Mouse (Mus musculus) heart, embryonic 13.5 days (tissue): ENCODE data around the gene Tipin. TPM values are rescaled to one million over a fixed set of nuclear protein-coding genes. Genes with fewer than 3 reads are reported as not detected.
"Not testable (repeated sequence)": the region's sequence is repeated elsewhere in the genome, so short reads cannot be mapped to it uniquely, and the experiment has no call there.

ENCODE experiments used
- ATAC-seq: fragments of 200-750 bp; cut with Nextera tagmentation; 2 replicates; pipeline ENCODE4 v1.8.0; 2017; ENCODE audit warnings: moderate TSS enrichment; ENCODE audit not compliant: insufficient number of reproducible peaks, low FRiP score, low TSS enrichment; ENCODE audit errors: extremely low read depth
- H3K27ac ChIP-seq: fragments of 300-500 bp; sonication (generic); replicated peaks from 2 replicates; pipeline ENCODE4 v1.5.1; 2015; ENCODE audit warnings: moderate library complexity, mild to moderate bottlenecking, inconsistent platforms
- H3K27me3 ChIP-seq: fragments of 300-500 bp; sonication (generic); replicated peaks from 2 replicates; pipeline ENCODE4 v1.6.1; 2015; ENCODE audit warnings: mild to moderate bottlenecking, inconsistent platforms
- H3K36me3 ChIP-seq: fragments of 300-500 bp; sonication (generic); 2 replicates; pipeline ENCODE4 v1.6.1; 2015; ENCODE audit warnings: mild to moderate bottlenecking, inconsistent platforms
- H3K4me1 ChIP-seq: fragments of 300-500 bp; sonication (generic); 2 replicates; pipeline ENCODE4 v1.6.1; 2015; ENCODE audit warnings: inconsistent platforms
- H3K4me2 ChIP-seq: fragments of 300-500 bp; sonication (generic); 2 replicates; pipeline ENCODE4 v1.6.1; 2015; ENCODE audit warnings: inconsistent platforms, mild to moderate bottlenecking, moderate library complexity
- H3K4me3 ChIP-seq: fragments of 300-500 bp; sonication (generic); 2 replicates; pipeline ENCODE4 v1.5.1; 2015; ENCODE audit warnings: moderate library complexity, mild to moderate bottlenecking, inconsistent platforms
- H3K9ac ChIP-seq: fragments of 300-500 bp; sonication (generic); 2 replicates; pipeline ENCODE4 v1.6.1; 2015; ENCODE audit warnings: inconsistent platforms, mild to moderate bottlenecking, moderate library complexity
- H3K9me3 ChIP-seq: fragments of 300-500 bp; sonication (generic); 2 replicates; pipeline ENCODE4 v1.6.1; 2016; ENCODE audit warnings: inconsistent platforms
- WGBS: fragments of 180-500 bp; shearing (Covaris S2); methylation state at CpG from one replicate; pipeline ENCODE4 v1.1.7; 2015; ENCODE audit warnings: mixed read lengths; 5-methylcytosine and 5-hydroxymethylcytosine counted together
- polyA plus RNA-seq: library from polyadenylated mRNA; unstranded; fragments of >200 nt; fragmentation: Nextera tagmentation; extraction: Ambion mirVana; gene quantifications from 2 replicates; pipeline ENCODE4 v1.2.1, GENCODE M21; 2015

Gene Tipin
- polyA plus RNA-seq, 1 experiment from 2014 or later, result 129 TPM

GRCm38 (mm10) chr9:64271249-64271648, 10.1 kb upstream of the Tipin start:
- no peak for ATAC-seq
- Histone ChIP-seq H3K27me3 (no peaks in the 10 kb centered on the region), H3K9ac (no peak overlapping the region), H3K36me3 (no peaks in the 10 kb centered on the region), H3K4me1 (no peaks in the 10 kb centered on the region), H3K4me2 (no peak overlapping the region), H3K27ac (no peak overlapping the region), H3K9me3 (no peaks in the 10 kb centered on the region), H3K4me3 (no peak overlapping the region)
- 58% methylated on average over 3 of the region's 3 CpGs for WGBS

DNA sequence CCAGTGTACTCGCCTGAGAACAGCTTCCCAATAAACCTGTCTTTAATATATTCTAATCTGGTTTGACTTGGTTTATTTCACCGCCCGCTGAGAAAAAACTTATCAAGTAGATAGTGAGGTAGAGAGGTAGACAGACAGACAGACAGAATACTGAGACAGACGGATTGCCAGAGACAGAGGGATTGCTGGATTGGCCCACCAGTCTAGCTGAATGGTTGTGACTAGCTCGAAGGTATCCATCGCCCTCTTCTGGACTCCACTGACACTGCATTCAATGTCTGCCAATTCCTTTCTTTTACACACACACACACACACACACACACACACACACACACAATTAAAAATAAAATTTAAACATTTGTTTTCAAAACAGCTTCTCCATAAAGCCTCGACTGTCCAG, 8.8 kb upstream of the Tipin start:
- H3K4me2 ChIP-seq, result no peak overlapping the region
- H3K4me1 ChIP-seq, result no peaks in the 10 kb centered on the region
- H3K9me3 ChIP-seq, result no peaks in the 10 kb centered on the region
- WGBS, result 30% methylated on average over 7 of the region's 7 CpGs
- H3K4me3 ChIP-seq, result no peak overlapping the region
- no peak overlapping the region for H3K27ac ChIP-seq
- no peak overlapping the region for H3K9ac ChIP-seq
- no peaks in the 10 kb centered on the region for H3K27me3 ChIP-seq
- H3K36me3 ChIP-seq, result no peaks in the 10 kb centered on the region
- no peak for ATAC-seq

DNA sequence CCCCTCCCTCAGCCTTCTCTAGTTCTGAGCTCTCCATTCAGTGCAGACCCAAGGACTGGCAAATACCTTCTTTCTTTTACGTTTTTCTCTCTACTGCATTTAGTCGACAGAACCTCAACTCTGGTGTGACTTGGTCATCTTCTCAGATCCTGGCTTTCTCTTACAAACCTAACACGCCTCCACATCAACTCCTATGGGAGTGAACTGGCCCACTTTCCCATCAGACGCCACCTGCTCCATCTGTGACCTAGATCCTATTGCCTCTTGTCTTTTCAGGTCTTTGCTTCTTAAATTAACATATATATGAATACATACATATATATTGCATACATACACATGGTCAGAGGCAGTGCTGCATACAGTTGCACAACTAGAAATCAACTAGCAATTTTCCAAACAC, 7.6 kb upstream of the Tipin start:
- Histone ChIP-seq H3K9ac (no peak overlapping the region), H3K4me3 (no peak overlapping the region), H3K4me1 (no peaks in the 10 kb centered on the region), H3K4me2 (no peak overlapping the region), H3K27ac (no peak overlapping the region), H3K9me3 (no peaks in the 10 kb centered on the region), H3K27me3 (no peaks in the 10 kb centered on the region), H3K36me3 (no peaks in the 10 kb centered on the region)
- ATAC-seq, result no peak
- 70% methylated on average over 4 of the region's 4 CpGs for WGBS

DNA sequence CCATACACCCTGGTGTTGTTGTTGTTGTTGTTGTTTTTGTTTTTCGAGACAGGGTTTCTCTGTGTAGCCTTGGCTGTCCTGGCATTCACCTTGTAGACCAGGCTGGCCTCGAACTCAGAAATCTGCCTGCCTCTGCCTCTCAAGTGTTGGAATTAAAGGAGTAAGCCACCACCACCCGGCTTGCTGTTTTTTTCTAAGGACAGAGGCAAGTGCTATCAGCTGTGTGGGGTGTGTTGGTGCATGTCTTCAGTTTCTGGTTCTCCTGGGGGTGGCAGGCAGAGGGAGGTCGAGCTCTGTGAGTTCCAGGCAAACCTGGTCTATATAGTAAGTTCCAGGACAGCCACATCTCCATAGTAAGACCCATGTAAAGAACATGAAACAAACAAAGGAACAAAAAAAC, 7.1 kb upstream of the Tipin start:
- no peak for ATAC-seq
- no peaks in the 10 kb centered on the region for H3K27me3 ChIP-seq
- H3K4me3 ChIP-seq, result no peak overlapping the region
- no peaks in the 10 kb centered on the region for H3K4me1 ChIP-seq
- H3K9ac ChIP-seq, result no peak overlapping the region
- no peaks in the 10 kb centered on the region for H3K36me3 ChIP-seq
- H3K9me3 ChIP-seq, result no peaks in the 10 kb centered on the region
- no peak overlapping the region for H3K4me2 ChIP-seq
- H3K27ac ChIP-seq, result no peak overlapping the region
- 67% methylated on average over 4 of the region's 4 CpGs for WGBS

DNA sequence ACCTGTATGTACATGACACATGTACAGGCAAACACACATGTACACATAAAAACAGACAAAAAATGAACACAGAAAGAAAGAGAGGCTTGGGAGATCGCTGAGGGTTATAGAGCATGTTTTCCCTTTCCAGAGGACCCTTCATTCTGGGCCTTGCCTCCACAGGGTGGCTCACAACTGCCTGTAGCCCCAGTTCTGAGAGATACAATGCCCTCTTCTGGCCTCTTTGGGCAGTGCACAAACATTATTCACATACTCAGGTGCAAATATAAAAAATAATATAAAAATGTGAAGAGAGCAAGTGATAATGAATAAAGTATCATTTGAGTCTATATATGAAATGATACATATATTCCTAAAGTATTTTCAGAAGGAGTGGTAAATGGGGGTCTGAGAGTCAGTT, 6.5 kb upstream of the Tipin start:
- Histone ChIP-seq H3K9me3 (no peaks in the 10 kb centered on the region), H3K4me1 (no peaks in the 10 kb centered on the region), H3K27me3 (no peaks in the 10 kb centered on the region), H3K36me3 (no peaks in the 10 kb centered on the region), H3K4me2 (no peak overlapping the region), H3K4me3 (no peak overlapping the region), H3K9ac (no peak overlapping the region), H3K27ac (no peak overlapping the region)
- no peak for ATAC-seq
- 66% methylated on average over 1 of the region's 1 CpGs for WGBS

DNA sequence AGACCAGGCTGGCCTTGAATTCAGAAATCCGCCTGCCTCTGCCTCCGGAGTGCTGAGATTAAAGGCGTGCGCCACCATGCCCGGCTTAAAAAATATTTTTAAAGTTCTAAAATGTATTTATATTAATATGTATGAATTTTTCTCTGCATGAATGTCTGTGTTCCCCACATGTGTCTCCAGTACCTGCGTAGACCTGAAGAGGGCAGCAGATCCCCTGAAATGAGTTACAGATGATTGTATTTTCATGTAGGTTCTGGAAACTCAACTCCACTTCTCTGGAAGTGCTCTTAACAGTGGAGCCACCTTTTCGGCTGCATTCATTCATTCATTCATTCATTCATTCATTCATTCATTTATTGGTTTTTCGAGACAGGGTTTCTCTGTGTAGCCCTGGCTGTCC, 3.7 kb upstream of the Tipin start:
- no peak overlapping the region for H3K4me3 ChIP-seq
- no peaks in the 10 kb centered on the region for H3K36me3 ChIP-seq
- no peaks in the 10 kb centered on the region for H3K9me3 ChIP-seq
- no peak overlapping the region for H3K27ac ChIP-seq
- no peak overlapping the region for H3K9ac ChIP-seq
- peaks cover 9% of the 10 kb centered on the region for H3K4me1 ChIP-seq
- no peak overlapping the region for H3K4me2 ChIP-seq
- 58% methylated on average over 8 of the region's 8 CpGs for WGBS
- no peak for ATAC-seq
- H3K27me3 ChIP-seq, result no peaks in the 10 kb centered on the region

DNA sequence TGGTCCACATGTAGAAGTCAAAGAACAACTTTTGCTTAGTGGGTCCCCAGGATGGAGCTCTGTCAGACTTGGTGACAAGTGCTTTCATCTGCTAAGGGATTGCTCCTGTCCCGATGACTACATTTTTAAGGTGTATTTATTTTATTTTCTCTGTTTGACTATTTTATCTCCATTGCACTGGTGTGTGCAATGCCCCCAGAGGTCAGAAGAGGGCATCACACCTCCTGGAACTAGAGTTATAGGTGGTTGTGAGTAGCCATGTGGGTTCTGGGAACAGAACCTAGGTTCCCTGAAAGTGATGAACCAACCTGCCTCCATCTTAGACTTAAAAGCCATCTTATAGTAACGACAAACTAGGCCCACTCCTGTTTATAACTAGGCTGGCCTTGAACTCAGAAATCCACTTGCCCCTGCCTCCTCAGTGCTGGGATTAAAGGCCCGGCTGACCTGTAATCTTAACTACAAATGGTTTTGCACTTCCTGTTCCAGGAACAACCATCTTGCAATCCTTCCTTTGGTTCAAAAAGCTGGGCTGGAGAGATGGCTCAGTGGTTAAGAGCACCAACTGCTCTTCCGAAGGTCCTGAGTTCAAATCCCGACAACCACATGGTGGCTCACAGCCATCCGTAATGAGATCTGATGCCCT, 2.6 kb upstream of the Tipin start:
- no peak for ATAC-seq
- Histone ChIP-seq H3K27ac (no peak overlapping the region), H3K9ac (no peak overlapping the region), H3K4me1 (peaks cover 12% of the 10 kb centered on the region), H3K27me3 (no peaks in the 10 kb centered on the region), H3K4me3 (no peak overlapping the region), H3K36me3 (no peaks in the 10 kb centered on the region), H3K9me3 (no peaks in the 10 kb centered on the region), H3K4me2 (no peak overlapping the region)
- 90% methylated on average over 6 of the region's 6 CpGs for WGBS

GRCm38 (mm10) chr9:64281781-64282178, 399 bp downstream of the Tipin start:
- H3K4me2 ChIP-seq, result peak overlapping the region; percentile 79
- H3K36me3 ChIP-seq, result peaks cover 13% of the 10 kb centered on the region; the same call in 1 of the 2 replicates
- H3K9ac ChIP-seq, result peak overlapping the region; percentile 98
- peak overlapping the region; percentile 91 for H3K27ac ChIP-seq
- H3K4me1 ChIP-seq, result peaks cover 12% of the 10 kb centered on the region
- WGBS, result under 1% methylated on average over 24 of the region's 24 CpGs
- H3K4me3 ChIP-seq, result peak overlapping the region; percentile 78
- H3K27me3 ChIP-seq, result no peaks in the 10 kb centered on the region
- H3K9me3 ChIP-seq, result no peaks in the 10 kb centered on the region
- ATAC-seq, result peak; percentile 76

GRCm38 (mm10) chr9:64282404-64282987, 1.1 kb downstream of the Tipin start:
- ATAC-seq, result no peak
- H3K9me3 ChIP-seq, result no peaks in the 10 kb centered on the region
- H3K4me1 ChIP-seq, result peaks cover 12% of the 10 kb centered on the region
- H3K36me3 ChIP-seq, result peaks cover 15% of the 10 kb centered on the region; the same call in 1 of the 2 replicates
- peak overlapping the region; percentile 79 for H3K4me2 ChIP-seq
- 46% methylated on average over 5 of the region's 5 CpGs for WGBS
- H3K27me3 ChIP-seq, result no peaks in the 10 kb centered on the region
- peak overlapping the region; percentile 98 for H3K9ac ChIP-seq
- peak overlapping the region; percentile 78 for H3K4me3 ChIP-seq
- peak overlapping the region; percentile 91; the same call in 1 of the 2 replicates for H3K27ac ChIP-seq

DNA sequence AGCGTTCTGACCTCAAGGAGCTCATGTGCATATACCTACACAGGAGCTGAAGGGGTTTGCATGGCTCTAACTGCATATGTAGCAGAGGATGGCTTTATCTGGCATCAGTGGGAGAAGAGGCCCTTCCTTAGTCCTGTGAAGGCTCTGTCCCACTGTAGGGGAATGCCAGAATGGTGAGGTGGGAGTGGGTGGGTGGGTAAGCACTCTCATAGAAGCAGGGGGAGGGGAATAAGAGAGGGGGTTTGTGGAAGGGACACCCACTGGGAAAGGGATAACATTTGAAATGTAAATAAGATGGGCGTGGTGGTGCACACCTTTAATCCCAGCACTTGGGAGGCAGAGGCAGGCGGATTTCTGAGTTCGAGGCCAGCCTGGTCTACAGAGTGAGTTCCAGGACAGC, 21.7 kb downstream of the Tipin start:
- H3K27ac ChIP-seq, H3K27me3 ChIP-seq, H3K9ac ChIP-seq, H3K4me1 ChIP-seq, ATAC-seq, H3K4me2 ChIP-seq, H3K4me3 ChIP-seq, H3K9me3 ChIP-seq: not testable (repeated sequence)
- H3K36me3 ChIP-seq, result peaks cover 93% of the 10 kb centered on the region
- WGBS, result 78% methylated on average over 4 of the region's 4 CpGs

DNA sequence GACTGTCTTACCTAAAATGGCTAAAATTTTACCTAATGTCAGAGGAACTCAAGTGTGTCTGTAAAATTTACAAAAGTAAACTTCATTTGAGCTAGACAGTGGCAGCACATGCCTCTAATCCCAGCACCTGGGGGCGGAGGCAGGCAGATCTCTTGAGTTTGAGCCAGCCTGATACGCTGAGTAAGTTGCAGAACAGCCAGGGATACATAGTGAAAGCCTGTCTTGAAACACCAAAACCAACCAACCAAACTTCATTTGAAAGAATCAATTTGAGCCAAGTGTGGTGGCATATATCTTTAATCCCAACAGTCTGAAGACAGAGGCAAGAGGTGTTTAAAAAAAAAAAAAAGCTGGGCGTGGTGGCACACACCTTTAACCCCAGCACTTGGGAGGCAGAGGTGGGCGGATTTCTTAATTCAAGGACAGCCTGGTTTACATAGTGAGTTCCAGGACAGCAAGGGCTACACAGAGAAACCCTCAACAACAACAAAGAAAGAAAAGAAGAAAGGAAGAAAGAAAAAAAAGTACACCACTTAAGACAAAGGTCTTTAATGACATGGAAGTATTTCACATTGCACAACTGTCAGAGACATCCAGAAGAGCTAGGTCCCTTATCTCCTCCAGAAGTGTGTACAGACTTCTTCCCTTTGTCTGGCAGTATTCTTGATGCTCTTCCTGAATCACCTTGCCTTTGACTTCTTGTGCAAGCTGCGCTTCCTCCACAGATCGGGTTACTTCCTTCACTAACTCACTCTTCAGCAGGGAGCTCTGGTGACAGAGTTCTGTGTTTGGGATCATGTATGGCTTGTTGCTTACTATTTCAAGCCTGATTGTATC, 25.3 kb downstream of the Tipin start:
- H3K4me3 ChIP-seq, result no peak overlapping the region
- H3K27me3 ChIP-seq, result no peaks in the 10 kb centered on the region
- ATAC-seq, result no peak
- H3K9me3 ChIP-seq, result no peaks in the 10 kb centered on the region
- H3K27ac ChIP-seq, result no peak overlapping the region
- no peaks in the 10 kb centered on the region for H3K4me1 ChIP-seq
- peaks cover 92% of the 10 kb centered on the region for H3K36me3 ChIP-seq
- WGBS, result 85% methylated on average over 6 of the region's 6 CpGs
- H3K4me2 ChIP-seq, result no peak overlapping the region
- H3K9ac ChIP-seq, result no peak overlapping the region
